Mouse (Mus musculus): ENCODE results near the gene Cyth2.

The Cyth2 gene

GRCm38 (mm10) chr7:45813787-45814779 is at the start of gene Cyth2:
Gene Cyth2, minus strand, starts transcription at chr7:45814581.
- in situ Hi-C loops (cut with MboI, MseI) = no loop called here

DNA sequence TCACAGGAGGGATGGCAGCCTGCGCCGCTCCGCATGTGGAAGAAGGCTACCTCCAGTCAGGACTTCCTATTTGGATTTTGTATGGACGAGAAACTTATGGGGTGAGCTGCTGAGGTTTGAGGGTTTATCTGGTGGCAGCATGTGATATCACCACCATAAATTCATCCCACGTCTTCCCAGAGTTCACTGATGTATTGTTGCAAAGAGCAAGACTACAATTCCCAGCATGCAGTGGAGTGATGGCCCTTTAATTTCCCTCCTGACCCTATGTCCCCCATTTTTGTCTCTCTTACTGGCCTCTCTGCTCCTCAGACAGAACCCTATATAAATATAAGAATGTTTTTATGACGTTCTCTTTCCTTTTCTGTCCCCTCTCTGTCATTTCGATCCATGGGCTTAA is 48.4 kb upstream of the Cyth2 start:
- in situ Hi-C loops (cut with MboI, MseI) = no loop called here

DNA sequence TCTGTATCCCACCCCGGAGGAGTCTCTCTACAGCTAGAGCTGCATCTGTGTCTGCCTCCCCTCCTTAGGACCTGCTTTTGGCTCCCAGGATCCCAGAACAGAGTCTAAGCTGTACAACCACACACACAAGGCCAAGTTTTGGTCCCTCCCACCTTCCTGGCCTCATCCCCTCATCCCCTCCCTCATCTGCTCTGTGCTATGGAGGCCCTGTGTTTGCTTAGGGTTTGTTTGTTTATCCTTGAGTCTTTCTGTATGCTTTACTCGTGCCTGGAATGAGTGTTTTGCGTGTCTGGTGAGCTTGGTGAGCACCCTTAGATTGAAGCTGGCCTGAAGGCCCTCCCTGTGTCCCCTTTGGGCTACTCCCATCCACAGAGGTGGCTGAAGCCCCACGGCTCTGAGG is 44.6 kb upstream of the Cyth2 start:
- in situ Hi-C loops (cut with MboI, MseI) = no loop called here

- in situ Hi-C loops (cut with MboI, MseI) = no loop called here
Measured at GRCm38 (mm10) chr7:45856950-45857901, 42.8 kb upstream of the Cyth2 start.

DNA sequence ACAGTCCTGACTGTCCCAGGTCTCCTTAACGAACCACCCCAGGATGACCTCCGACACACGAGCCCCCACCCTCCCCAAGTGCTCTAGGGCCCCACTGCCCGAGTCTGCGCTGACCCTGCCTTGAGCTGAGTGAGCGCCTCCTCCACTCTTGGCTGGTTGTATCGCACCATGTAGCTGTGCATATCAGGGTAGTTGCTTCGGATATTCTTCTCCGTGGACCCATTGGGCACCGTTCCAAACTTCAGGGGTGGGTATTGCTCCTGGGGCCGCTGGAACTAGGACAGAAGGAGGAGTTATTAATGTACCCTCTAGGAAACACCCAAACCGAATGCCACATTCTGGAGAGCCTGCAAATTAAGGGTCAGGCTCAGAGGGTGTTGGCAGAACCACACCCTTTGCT is 38.7 kb upstream of the Cyth2 start:
- in situ Hi-C loops (cut with MboI, MseI) = no loop called here

- in situ Hi-C loops (cut with MboI, MseI) = no loop called here
Measured at GRCm38 (mm10) chr7:45850661-45851060, 36.3 kb upstream of the Cyth2 start.

- in situ Hi-C loops (cut with MboI, MseI) = no loop called here
Measured at GRCm38 (mm10) chr7:45848447-45849027, 34.2 kb upstream of the Cyth2 start.

GRCm38 (mm10) chr7:45842950-45843744 is 28.8 kb upstream of the Cyth2 start:
- in situ Hi-C loops (cut with MboI, MseI) = no loop called here

- in situ Hi-C loops (cut with MboI, MseI) = no loop called here
Measured at GRCm38 (mm10) chr7:45833924-45834323, 19.5 kb upstream of the Cyth2 start.

DNA sequence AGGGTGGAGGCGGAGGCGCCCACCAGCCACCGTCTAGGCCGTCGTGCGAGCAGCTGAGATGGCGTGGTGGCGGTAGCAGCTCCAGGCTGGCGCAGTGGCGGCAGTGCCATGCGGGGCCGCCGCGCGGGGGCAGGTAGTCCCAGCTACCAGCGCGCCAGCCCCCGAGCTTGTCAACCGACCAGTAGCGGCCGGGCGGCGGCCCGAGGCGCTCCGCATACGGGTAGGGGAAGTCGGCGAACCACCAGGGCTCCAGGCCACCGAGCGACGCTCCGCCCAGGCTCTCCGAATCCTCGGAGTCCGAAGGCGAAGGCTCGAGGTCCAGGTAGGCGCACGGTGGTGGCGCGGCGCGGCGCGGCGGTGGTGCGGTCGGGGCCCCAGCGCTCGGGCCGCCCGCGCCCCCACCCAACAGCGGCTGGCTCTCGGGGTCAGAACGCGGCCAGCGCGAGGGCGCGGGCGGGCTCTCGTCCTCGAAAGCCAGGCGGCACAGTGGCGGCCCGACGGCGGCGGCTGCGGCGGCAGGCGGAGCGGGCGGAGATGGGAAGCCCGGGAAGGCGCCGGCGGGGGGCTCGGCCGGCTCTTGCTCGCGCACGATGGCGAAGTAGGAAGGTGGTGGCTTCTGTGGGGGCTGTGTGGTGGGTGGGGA is 18.9 kb upstream of the Cyth2 start:
- in situ Hi-C loops (cut with MboI, MseI) = no loop called here

- in situ Hi-C loops (cut with MboI, MseI) = no loop called here
Measured at GRCm38 (mm10) chr7:45832428-45832827, 18.0 kb upstream of the Cyth2 start.

DNA sequence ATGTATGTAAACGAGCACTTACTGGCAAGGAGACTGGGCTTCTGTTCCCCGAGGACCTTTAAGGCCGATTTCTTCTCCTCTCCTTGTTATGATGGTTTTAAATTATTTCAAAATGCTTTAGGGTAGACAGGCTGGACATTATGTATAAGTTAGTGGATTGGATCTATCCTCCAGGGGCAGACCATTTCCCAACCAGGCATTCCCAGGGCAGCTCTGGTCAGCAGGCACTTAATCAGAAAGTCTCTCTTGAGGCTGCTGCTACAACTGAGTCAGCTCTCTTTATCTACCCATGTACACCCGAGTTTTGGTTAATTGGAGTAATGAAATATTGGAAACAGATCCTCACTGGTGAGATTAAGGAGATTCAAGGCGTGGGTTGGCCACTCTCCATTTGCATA is 16.7 kb upstream of the Cyth2 start:
- in situ Hi-C loops (cut with MboI, MseI) = no loop called here

DNA sequence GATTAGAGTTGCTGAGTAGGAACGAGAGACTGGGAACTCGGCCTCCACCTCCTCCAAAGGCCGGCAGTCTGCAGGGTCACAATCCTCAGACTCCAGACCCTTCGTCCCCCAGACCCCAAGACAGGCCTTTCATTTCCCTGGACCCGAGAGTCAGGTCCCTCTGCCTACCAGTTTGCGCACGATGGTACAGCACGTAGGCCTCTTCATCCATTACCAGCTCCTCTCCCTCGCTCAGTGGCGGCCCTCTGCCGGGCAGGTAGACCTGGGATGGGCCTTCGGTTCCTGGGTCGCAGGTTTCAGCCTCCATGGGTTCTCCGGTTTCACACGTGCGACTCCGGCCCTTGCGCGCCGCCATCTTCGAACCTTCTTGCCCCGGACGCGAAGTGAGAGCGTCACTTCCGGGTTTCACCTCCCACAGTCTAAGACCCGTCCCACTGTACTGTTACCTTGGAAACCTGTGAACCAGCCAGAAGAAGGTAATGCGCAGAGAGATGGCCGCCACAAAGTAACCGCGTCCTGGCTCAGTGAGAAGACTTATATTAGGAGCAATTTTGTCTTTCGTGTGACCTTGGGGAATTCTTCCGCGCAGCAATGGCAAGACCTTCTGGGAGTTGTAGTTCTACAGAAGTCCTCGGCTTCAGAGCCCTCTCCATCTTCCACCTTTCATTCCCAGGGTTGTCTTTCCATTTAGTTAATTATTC is 16.2 kb upstream of the Cyth2 start, which contains the start of gene Grwd1:
Gene Grwd1 (minus strand): TSS at position 518 of the 701 bp plus-strand sequence.
- in situ Hi-C loops (cut with MboI, MseI) = no loop called here

- in situ Hi-C loops (cut with MboI, MseI) = no loop called here
Measured at GRCm38 (mm10) chr7:45826631-45827030, 12.2 kb upstream of the Cyth2 start.

GRCm38 (mm10) chr7:45824598-45824997 is 10.2 kb upstream of the Cyth2 start, which contains the start of gene Kcnj14:
Gene Kcnj14, minus strand, starts transcription at chr7:45824782.
- in situ Hi-C loops (cut with MboI, MseI) = no loop called here

DNA sequence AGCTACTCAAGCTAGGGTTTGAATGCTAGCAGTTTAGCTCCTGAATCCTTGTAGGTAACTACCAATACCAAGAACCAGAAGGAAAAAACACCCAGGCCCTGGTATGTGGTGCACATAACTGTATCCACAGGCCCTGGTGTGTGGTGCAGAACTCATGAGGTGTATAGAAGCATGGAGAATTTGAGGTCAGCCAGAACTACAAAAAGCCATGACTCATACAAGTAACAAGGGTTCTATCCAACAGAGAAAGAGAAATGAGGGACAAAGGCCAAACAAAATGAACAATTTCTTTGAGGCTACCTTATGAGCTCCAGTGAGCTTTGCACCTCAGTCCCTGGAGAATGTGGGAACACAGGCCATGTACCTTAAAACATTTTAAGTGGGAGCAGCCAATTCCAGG is 6.5 kb upstream of the Cyth2 start:
- in situ Hi-C loops (cut with MboI, MseI) = no loop called here

- in situ Hi-C loops (cut with MboI, MseI) = no loop called here
Measured at GRCm38 (mm10) chr7:45819843-45820242, 5.5 kb upstream of the Cyth2 start.

DNA sequence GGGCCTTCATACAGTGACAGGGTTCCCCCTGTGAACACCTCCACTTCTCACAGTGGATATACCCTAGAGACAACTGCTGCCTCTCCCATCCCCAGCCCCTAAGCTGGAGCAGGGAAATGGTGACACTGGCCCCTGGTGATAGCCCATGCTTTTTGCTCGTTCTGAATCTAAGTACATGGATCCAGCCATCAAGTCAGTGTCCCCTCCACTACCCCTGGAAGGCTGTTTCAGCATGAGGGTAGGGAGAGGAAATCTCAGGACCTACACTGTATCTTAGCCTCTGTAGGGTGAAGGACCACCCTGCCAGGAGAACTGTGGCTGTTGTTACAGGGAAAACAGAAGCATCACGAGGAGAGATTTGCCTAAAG is 1.6 kb upstream of the Cyth2 start:
- in situ Hi-C loops (cut with MboI, MseI) = no loop called here

GRCm38 (mm10) chr7:45815323-45815983 is 1.1 kb upstream of the Cyth2 start:
- in situ Hi-C loops (cut with MboI, MseI) = no loop called here
